Mouse (Mus musculus) forebrain, embryonic 15.5 days (tissue): ENCODE measurements around the gene Fgfr2. TPM values are rescaled to one million over a fixed set of nuclear protein-coding genes. Genes with fewer than 3 reads are reported as not detected.

Experiments
- ATAC-seq: fragments of 200-750 bp; cut with Nextera tagmentation; replicated peaks from 2 replicates; pipeline ENCODE4 v1.8.0; 2017; ENCODE audit warnings: mild to moderate bottlenecking, moderate TSS enrichment, moderate library complexity
- H3K27ac ChIP-seq: fragments of 300-500 bp; sonication (generic); replicated peaks from 2 replicates; pipeline ENCODE4 v1.5.1; 2015; ENCODE audit warnings: mild to moderate bottlenecking, inconsistent platforms
- H3K27me3 ChIP-seq: fragments of 300-500 bp; sonication (generic); 2 replicates; pipeline ENCODE4 v1.6.1; 2015; ENCODE audit warnings: inconsistent platforms
- H3K36me3 ChIP-seq: fragments of 300-500 bp; sonication (generic); 2 replicates; pipeline ENCODE4 v1.6.1; 2015; ENCODE audit warnings: mild to moderate bottlenecking, inconsistent platforms
- H3K4me1 ChIP-seq: fragments of 300-500 bp; sonication (generic); 2 replicates; pipeline ENCODE4 v1.6.1; 2015; ENCODE audit warnings: inconsistent platforms
- H3K4me2 ChIP-seq: fragments of 300-500 bp; sonication (generic); replicated peaks from 2 replicates; pipeline ENCODE4 v1.6.1; 2015; ENCODE audit warnings: mild to moderate bottlenecking, inconsistent platforms
- H3K4me3 ChIP-seq: fragments of 300-500 bp; sonication (generic); 2 replicates; pipeline ENCODE4 v1.5.1; 2015; ENCODE audit warnings: mild to moderate bottlenecking, inconsistent platforms
- H3K9ac ChIP-seq: fragments of 300-500 bp; sonication (generic); replicated peaks from 2 replicates; pipeline ENCODE4 v1.6.1; 2015; ENCODE audit warnings: mild to moderate bottlenecking, inconsistent platforms
- H3K9me3 ChIP-seq: fragments of 300-500 bp; sonication (generic); 2 replicates; pipeline ENCODE4 v1.6.1; 2016; ENCODE audit warnings: inconsistent platforms
- WGBS: fragments of 180-500 bp; shearing (Covaris S2); methylation state at CpG from one replicate; pipeline ENCODE4 v1.1.7; 2015; ENCODE audit warnings: mixed read lengths; 5-methylcytosine and 5-hydroxymethylcytosine counted together
- polyA plus RNA-seq: library from polyadenylated mRNA; unstranded; fragments of >200 nt; fragmentation: Nextera tagmentation; extraction: Ambion mirVana; gene quantifications from 2 replicates; pipeline ENCODE4 v1.2.1, GENCODE M21; 2015

Gene Fgfr2
- polyA plus RNA-seq, 1 experiment from 2014 or later = 48.1 TPM

DNA sequence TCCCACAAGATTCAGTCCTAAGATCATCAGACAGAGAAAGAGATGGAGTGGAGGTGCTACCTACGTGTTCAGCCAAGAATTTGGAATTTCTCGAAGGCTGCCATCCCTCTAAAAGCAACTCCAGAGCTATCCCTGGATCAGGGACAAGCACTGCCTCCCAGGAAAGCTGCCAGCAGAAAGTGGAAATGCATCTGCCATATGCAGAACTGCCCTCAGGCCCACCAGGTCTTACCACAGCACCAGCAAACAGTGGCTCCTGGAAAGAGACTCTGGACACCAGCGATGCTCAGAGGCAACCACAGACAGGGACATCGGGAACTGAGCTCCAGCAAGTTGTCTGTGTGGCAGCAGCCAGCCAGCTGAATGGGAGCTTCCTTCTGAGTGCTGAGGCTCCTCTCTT, 2500.8 kb downstream of the Fgfr2 start:
- H3K9ac ChIP-seq = no peak overlapping the region
- no peak overlapping the region for H3K4me3 ChIP-seq
- no peak overlapping the region for H3K4me2 ChIP-seq
- H3K27ac ChIP-seq = no peak overlapping the region
- H3K4me1 ChIP-seq = no peaks in the 10 kb centered on the region
- no peaks in the 10 kb centered on the region for H3K27me3 ChIP-seq
- H3K9me3 ChIP-seq = no peaks in the 10 kb centered on the region
- no peaks in the 10 kb centered on the region for H3K36me3 ChIP-seq
- WGBS = 85% methylated on average over 4 of the region's 4 CpGs
- no peak for ATAC-seq

DNA sequence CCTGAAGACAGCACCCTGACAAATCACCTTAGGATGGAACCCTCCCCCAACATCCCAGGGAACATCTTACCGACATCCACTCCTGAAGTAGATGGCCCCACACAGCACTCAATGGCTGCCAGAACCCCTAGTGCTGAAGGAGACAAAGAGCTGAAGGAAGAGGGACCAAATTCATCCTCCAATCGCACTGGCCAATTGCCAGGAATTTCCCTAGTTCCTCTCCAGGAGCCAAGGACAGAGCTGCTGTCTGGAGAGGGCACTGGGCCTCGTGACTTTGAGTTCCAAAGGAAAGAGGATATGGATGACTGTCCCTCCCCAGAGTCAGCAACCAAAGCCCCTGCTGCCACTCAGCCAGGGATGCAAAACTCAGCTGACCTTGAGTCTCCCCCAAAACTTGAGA, 2501.2 kb downstream of the Fgfr2 start:
- no peaks in the 10 kb centered on the region for H3K27me3 ChIP-seq
- H3K27ac ChIP-seq = no peak overlapping the region
- 57% methylated on average over 3 of the region's 3 CpGs for WGBS
- H3K4me1 ChIP-seq = no peaks in the 10 kb centered on the region
- ATAC-seq = no peak
- no peaks in the 10 kb centered on the region for H3K36me3 ChIP-seq
- no peak overlapping the region for H3K4me2 ChIP-seq
- no peak overlapping the region for H3K9ac ChIP-seq
- no peaks in the 10 kb centered on the region for H3K9me3 ChIP-seq
- no peak overlapping the region for H3K4me3 ChIP-seq

DNA sequence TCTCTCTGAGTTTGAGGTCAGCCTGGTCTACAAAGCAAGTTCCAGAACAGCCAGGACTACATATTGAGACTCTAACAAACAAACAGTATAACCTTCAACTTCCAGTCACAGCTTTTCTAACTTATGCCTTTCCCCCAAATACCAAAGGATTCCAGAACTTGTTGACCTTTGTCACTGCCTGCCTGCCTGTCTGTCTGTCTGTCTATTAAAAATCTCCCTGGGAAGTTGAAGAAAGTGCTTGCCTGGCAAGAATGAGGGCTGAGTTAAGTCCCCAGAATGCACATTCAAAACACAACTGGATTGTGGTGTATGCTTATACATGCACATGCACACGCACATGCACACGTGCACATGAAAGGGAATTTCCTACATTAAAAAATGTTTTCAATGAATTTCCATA, 2502.1 kb downstream of the Fgfr2 start:
- Histone ChIP-seq H3K9ac (no peak overlapping the region), H3K36me3 (no peaks in the 10 kb centered on the region), H3K4me1 (no peaks in the 10 kb centered on the region), H3K4me3 (no peak overlapping the region), H3K27ac (no peak overlapping the region), H3K4me2 (no peak overlapping the region), H3K27me3 (no peaks in the 10 kb centered on the region), H3K9me3 (no peaks in the 10 kb centered on the region)
- no peak for ATAC-seq
- 94% methylated on average over 2 of the region's 2 CpGs for WGBS

- no peaks in the 10 kb centered on the region for H3K9me3 ChIP-seq
- H3K4me3 ChIP-seq = no peak overlapping the region
- 94% methylated on average over 3 of the region's 3 CpGs for WGBS
- H3K4me2 ChIP-seq = no peak overlapping the region
- H3K4me1 ChIP-seq = no peaks in the 10 kb centered on the region
- H3K27me3 ChIP-seq = no peaks in the 10 kb centered on the region
- H3K27ac ChIP-seq = no peak overlapping the region
- no peak overlapping the region for H3K9ac ChIP-seq
- H3K36me3 ChIP-seq = no peaks in the 10 kb centered on the region
- ATAC-seq = no peak
Measured at GRCm38 (mm10) chr7:130617591-130617990, 2505.6 kb downstream of the Fgfr2 start.

DNA sequence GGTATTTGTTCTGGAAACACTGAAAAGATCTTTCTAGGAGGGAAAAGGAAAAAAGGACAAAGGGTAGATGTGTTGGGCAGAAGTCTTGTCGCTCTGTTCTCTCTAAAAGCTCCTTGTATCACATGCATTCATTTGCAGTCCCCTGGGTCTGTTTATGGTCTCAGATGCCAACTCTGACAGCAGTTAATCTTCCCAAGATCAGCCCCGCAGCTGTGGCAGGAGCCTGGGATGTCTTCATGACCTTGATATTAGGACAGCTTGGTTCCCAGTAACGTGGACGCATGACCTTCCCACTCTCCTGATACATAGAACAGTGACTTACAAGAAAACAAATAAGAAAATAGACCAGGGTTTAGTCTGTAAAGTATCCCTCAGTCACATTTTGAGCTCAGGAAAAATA, 2509.2 kb downstream of the Fgfr2 start:
- Histone ChIP-seq H3K4me2 (no peak overlapping the region), H3K4me3 (no peak overlapping the region), H3K4me1 (no peaks in the 10 kb centered on the region), H3K27me3 (no peaks in the 10 kb centered on the region), H3K9ac (no peak overlapping the region), H3K27ac (no peak overlapping the region), H3K9me3 (no peaks in the 10 kb centered on the region), H3K36me3 (no peaks in the 10 kb centered on the region)
- 84% methylated on average over 4 of the region's 4 CpGs for WGBS
- ATAC-seq = no peak

GRCm38 (mm10) chr7:130606958-130607357, 2516.2 kb downstream of the Fgfr2 start:
- WGBS = 84% methylated on average over 4 of the region's 4 CpGs
- Histone ChIP-seq H3K4me3 (no peak overlapping the region), H3K4me1 (no peaks in the 10 kb centered on the region), H3K9ac (no peak overlapping the region), H3K27me3 (no peaks in the 10 kb centered on the region), H3K36me3 (no peaks in the 10 kb centered on the region), H3K4me2 (no peak overlapping the region), H3K27ac (no peak overlapping the region), H3K9me3 (no peaks in the 10 kb centered on the region)
- no peak for ATAC-seq

GRCm38 (mm10) chr7:130605111-130605510, 2518.0 kb downstream of the Fgfr2 start:
- Histone ChIP-seq H3K4me3 (no peak overlapping the region), H3K27ac (no peak overlapping the region), H3K9ac (no peak overlapping the region), H3K9me3 (no peaks in the 10 kb centered on the region), H3K4me2 (no peak overlapping the region), H3K4me1 (no peaks in the 10 kb centered on the region), H3K36me3 (no peaks in the 10 kb centered on the region), H3K27me3 (no peaks in the 10 kb centered on the region)
- no peak for ATAC-seq
- 32% methylated on average over 6 of the region's 6 CpGs for WGBS

GRCm38 (mm10) chr7:130604390-130604789, 2518.8 kb downstream of the Fgfr2 start:
- ATAC-seq = no peak
- 72% methylated on average over 2 of the region's 2 CpGs for WGBS

GRCm38 (mm10) chr7:130603556-130603955, 2519.6 kb downstream of the Fgfr2 start:
- H3K9ac ChIP-seq = no peak overlapping the region
- no peak overlapping the region for H3K27ac ChIP-seq
- no peaks in the 10 kb centered on the region for H3K9me3 ChIP-seq
- no peak overlapping the region for H3K4me3 ChIP-seq
- H3K36me3 ChIP-seq = no peaks in the 10 kb centered on the region
- H3K4me1 ChIP-seq = no peaks in the 10 kb centered on the region
- no peak for ATAC-seq
- WGBS = 92% methylated on average over 5 of the region's 5 CpGs
- H3K4me2 ChIP-seq = no peak overlapping the region
- no peaks in the 10 kb centered on the region for H3K27me3 ChIP-seq

More at GRCm38 (mm10) chr7:130604390-130604789, 2518.8 kb downstream of the Fgfr2 start:
- no peaks in the 10 kb centered on the region for H3K4me1 ChIP-seq
- no peak overlapping the region for H3K4me2 ChIP-seq
- H3K9me3 ChIP-seq = no peaks in the 10 kb centered on the region
- H3K9ac ChIP-seq = no peak overlapping the region
- no peak overlapping the region for H3K4me3 ChIP-seq
- no peak overlapping the region for H3K27ac ChIP-seq
- H3K36me3 ChIP-seq = no peaks in the 10 kb centered on the region
- H3K27me3 ChIP-seq = no peaks in the 10 kb centered on the region

DNA sequence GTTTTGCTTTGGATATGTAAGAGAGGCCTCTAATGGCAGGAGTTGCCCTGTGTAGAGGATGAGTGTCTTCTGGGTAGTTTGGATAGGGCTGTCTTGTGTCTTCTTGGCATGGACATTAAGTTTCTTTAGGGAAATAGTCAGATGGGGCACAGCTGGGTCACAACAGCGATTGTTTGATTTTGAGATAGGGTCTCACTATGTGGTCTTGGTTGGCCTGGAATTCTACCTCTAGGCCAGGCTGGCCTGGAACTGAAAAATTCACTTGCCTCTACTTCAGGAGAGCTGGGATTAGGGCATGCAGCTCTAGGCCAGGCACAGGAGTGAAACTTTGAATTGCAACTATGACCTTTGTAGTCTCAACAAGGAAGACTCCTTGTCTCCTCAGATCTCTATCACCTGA, 2520.3 kb downstream of the Fgfr2 start:
- Histone ChIP-seq H3K27me3 (no peaks in the 10 kb centered on the region), H3K36me3 (no peaks in the 10 kb centered on the region), H3K9ac (no peak overlapping the region), H3K4me1 (peaks cover 5% of the 10 kb centered on the region; the same call in 1 of the 2 replicates), H3K27ac (no peak overlapping the region), H3K4me3 (no peak overlapping the region), H3K4me2 (no peak overlapping the region), H3K9me3 (no peaks in the 10 kb centered on the region)
- WGBS = 91% methylated on average over 1 of the region's 1 CpGs
- no peak for ATAC-seq

DNA sequence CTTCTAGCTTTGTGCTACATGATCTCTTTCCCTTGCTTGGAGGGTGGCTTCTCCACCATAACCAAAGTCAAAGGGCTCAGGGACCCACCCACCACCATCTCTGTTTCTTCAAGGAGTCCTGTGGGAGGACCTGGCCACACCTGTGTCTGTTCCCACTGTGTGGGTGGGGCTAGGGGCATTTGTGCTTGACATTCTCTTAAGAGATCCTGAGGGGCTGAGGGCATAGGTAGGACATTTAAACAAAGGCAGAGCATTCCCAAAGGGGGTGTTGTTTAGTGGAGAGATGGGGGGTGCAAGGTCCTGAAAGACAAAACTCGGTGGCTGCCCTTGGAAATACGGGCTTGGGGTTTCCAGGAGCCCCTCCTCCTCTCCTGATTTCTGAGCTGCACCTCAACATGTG, 2522.6 kb downstream of the Fgfr2 start:
- H3K9ac ChIP-seq = no peak overlapping the region
- no peak overlapping the region for H3K4me3 ChIP-seq
- H3K27me3 ChIP-seq = no peaks in the 10 kb centered on the region
- H3K4me1 ChIP-seq = peaks cover 18% of the 10 kb centered on the region
- H3K36me3 ChIP-seq = no peaks in the 10 kb centered on the region
- no peak overlapping the region for H3K4me2 ChIP-seq
- H3K27ac ChIP-seq = no peak overlapping the region
- 67% methylated on average over 2 of the region's 2 CpGs for WGBS
- no peak for ATAC-seq
- no peaks in the 10 kb centered on the region for H3K9me3 ChIP-seq

DNA sequence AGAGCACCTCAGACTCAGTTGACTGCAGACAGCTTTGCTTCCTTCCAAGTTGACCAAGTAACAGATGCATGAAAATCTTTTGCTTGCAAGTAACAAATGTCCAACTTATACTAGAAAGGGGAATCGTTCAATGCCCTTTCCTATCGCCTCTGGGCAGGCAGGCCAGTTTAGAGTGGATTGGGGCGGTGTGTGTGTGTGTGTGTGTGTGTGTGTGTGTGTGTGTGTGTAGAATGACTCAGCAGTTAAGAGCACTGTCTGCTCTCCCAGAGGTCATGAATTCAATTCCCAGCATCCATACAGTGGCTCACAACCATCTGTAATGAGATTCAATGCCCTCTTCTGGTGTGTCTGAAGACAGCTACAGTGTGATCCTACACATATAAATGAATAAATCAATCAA, 2523.1 kb downstream of the Fgfr2 start:
- no peak overlapping the region for H3K4me3 ChIP-seq
- no peak overlapping the region for H3K27ac ChIP-seq
- H3K9ac ChIP-seq = no peak overlapping the region
- peaks cover 18% of the 10 kb centered on the region for H3K4me1 ChIP-seq
- ATAC-seq = no peak
- 85% methylated on average over 3 of the region's 3 CpGs for WGBS
- no peaks in the 10 kb centered on the region for H3K36me3 ChIP-seq
- H3K27me3 ChIP-seq = no peaks in the 10 kb centered on the region
- H3K4me2 ChIP-seq = no peak overlapping the region
- H3K9me3 ChIP-seq = no peaks in the 10 kb centered on the region

DNA sequence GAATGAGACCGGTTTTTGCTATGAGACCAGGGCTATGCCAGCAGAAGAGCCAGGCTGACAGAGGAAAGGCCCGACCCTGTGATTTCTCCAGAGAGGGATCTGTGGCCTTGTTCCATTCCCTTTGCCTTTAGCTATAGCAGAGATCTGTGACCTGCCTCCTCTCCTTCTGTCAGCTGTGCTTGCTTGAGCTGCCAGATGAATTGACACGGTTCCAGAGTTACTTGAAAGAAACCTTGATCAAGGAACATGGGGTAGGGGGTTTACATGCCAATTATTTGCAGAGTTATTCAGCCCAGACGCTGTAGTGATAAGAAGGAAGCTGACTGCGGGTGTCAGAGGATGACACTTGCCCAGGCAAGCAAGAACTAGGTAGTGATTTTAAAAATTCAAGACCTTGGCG, 2525.6 kb downstream of the Fgfr2 start:
- H3K4me3 ChIP-seq = no peak overlapping the region
- H3K4me1 ChIP-seq = peaks cover 21% of the 10 kb centered on the region
- no peak overlapping the region for H3K9ac ChIP-seq
- no peaks in the 10 kb centered on the region for H3K9me3 ChIP-seq
- H3K36me3 ChIP-seq = no peaks in the 10 kb centered on the region
- whole genome bisulfite sequencing = 49% methylated on average over 6 of the region's 6 CpGs
- ATAC-seq = no peak
- peak overlapping the region; percentile 47 for H3K27ac ChIP-seq
- no peaks in the 10 kb centered on the region for H3K27me3 ChIP-seq
- no peak overlapping the region for H3K4me2 ChIP-seq
